Mouse (Mus musculus) CH12.LX (cell line): ENCODE data around the gene Cbr2. TPM values are rescaled to one million over a fixed set of nuclear protein-coding genes. Genes with fewer than 3 reads are reported as not detected.
A peak's percentile ranks its signal among the peaks of the same experiment; 100 is the strongest.

Experiments used
- DNase-seq: peaks from one replicate; pipeline ENCODE4 v3.0.0-alpha.2; 2013; ENCODE audit errors: extremely low read depth
- H3K27ac ChIP-seq: 2 replicates; pipeline ENCODE4 v1.5.1; 2012; ENCODE audit warnings: low read depth, mild to moderate bottlenecking, control low read depth, moderate library complexity; ENCODE audit not compliant: insufficient read depth
- H3K27me3 ChIP-seq: replicated peaks from 2 replicates; pipeline ENCODE3; 2012; ENCODE audit warnings: inconsistent platforms
- H3K36me3 ChIP-seq, 2 experiments: replicated peaks in 1 of 2; 2 replicates each; pipeline versions ENCODE3 to v1.6.1; 2012; ENCODE audit warnings: inconsistent platforms in 1 of 2, low read length in 1 of 2, mild to moderate bottlenecking in 1 of 2, mixed read lengths in 1 of 2, moderate library complexity in 1 of 2; ENCODE audit not compliant: control insufficient read depth in 1 of 2, insufficient read depth in 1 of 2
- H3K4me1 ChIP-seq, 2 experiments: 2 replicates each; pipeline ENCODE4 v1.6.1; 2012; ENCODE audit warnings: inconsistent platforms in 1 of 2, moderate library complexity in 1 of 2; ENCODE audit not compliant: insufficient read depth in 2 of 2, control insufficient read depth in 1 of 2
- H3K4me2 ChIP-seq: 2 replicates; pipeline ENCODE4 v1.6.1; 2012; ENCODE audit warnings: low read depth, mild to moderate bottlenecking, control low read depth; ENCODE audit not compliant: poor library complexity, insufficient read depth, severe bottlenecking
- H3K4me3 ChIP-seq, 3 experiments: fragments of 150-350 bp in 1 of 3; sonication (generic) in 1 of 3; replicated peaks in 1 of 3; 2 replicates each; pipeline versions ENCODE3 to v1.5.1; 2011 to 2012; ENCODE audit warnings: low read depth in 2 of 3, low read length in 2 of 3, mild to moderate bottlenecking in 2 of 3, moderate library complexity in 2 of 3, control low read depth in 1 of 3, improper control_type of control experiment in 1 of 3, inconsistent platforms in 1 of 3, mixed read lengths in 1 of 3; ENCODE audit not compliant: poor library complexity in 1 of 3
- H3K79me2 ChIP-seq: replicated peaks from 2 replicates; pipeline ENCODE4 v1.6.1; 2012; ENCODE audit warnings: mild to moderate bottlenecking, moderate library complexity; ENCODE audit not compliant: control insufficient read depth, poor library complexity, insufficient read depth, severe bottlenecking; ENCODE audit errors: extremely low read depth
- H3K9ac ChIP-seq: 2 replicates; pipeline ENCODE4 v1.6.1; 2012; ENCODE audit warnings: low read depth, mild to moderate bottlenecking, control low read depth, moderate library complexity; ENCODE audit not compliant: insufficient read depth
- H3K9me3 ChIP-seq: replicated peaks from 2 replicates; pipeline ENCODE3; 2012; ENCODE audit warnings: low read length, inconsistent platforms, mixed read lengths
- BHLHE40 ChIP-seq: IDR thresholded peaks from 2 replicates; pipeline ENCODE4 v1.6.1; 2011; ENCODE audit warnings: mild to moderate bottlenecking, low read depth, low read length, improper control_type of control experiment
- CHD2 ChIP-seq: IDR thresholded peaks from 2 replicates; pipeline ENCODE4 v1.6.1; 2011; ENCODE audit warnings: low read length, improper control_type of control experiment
- E2F4 ChIP-seq: IDR thresholded peaks from 2 replicates; pipeline ENCODE4 v1.6.1; 2011; ENCODE audit warnings: low read depth, low read length, improper control_type of control experiment; ENCODE audit not compliant: insufficient replicate concordance
- ELF1 ChIP-seq: IDR thresholded peaks from 2 replicates; pipeline ENCODE4 v1.6.1; 2014; ENCODE audit warnings: low read depth, mild to moderate bottlenecking, inconsistent platforms, low read length, improper control_type of control experiment
- EP300 ChIP-seq: IDR thresholded peaks from 2 replicates; pipeline ENCODE4 v1.6.1; 2011; ENCODE audit warnings: low read length, improper control_type of control experiment
- ETS1 ChIP-seq: conservative IDR thresholded peaks from 2 replicates; pipeline ENCODE4 v1.6.1; 2012; ENCODE audit warnings: low read depth, mild to moderate bottlenecking, inconsistent platforms, low read length, improper control_type of control experiment, moderate library complexity
- GABPA ChIP-seq: IDR thresholded peaks from 2 replicates; pipeline ENCODE4 v1.6.1; 2012; ENCODE audit warnings: low read depth, low read length, improper control_type of control experiment, inconsistent platforms; ENCODE audit not compliant: insufficient replicate concordance
- HCFC1 ChIP-seq: IDR thresholded peaks from 2 replicates; pipeline ENCODE4 v1.6.1; 2012; ENCODE audit warnings: low read depth, mild to moderate bottlenecking, inconsistent platforms, low read length, improper control_type of control experiment
- IRF4 ChIP-seq: IDR thresholded peaks from 2 replicates; pipeline ENCODE4 v1.6.1; 2014; ENCODE audit warnings: low read depth, mild to moderate bottlenecking, inconsistent platforms, low read length, improper control_type of control experiment
- JUN ChIP-seq: IDR thresholded peaks from 2 replicates; pipeline ENCODE4 v1.6.1; 2011; ENCODE audit warnings: low read depth, mild to moderate bottlenecking, low read length, improper control_type of control experiment, moderate library complexity; ENCODE audit not compliant: insufficient read depth
- KAT2A ChIP-seq: IDR thresholded peaks from 2 replicates; pipeline ENCODE4 v1.6.1; 2012; ENCODE audit warnings: low read length, improper control_type of control experiment, inconsistent platforms; ENCODE audit not compliant: insufficient replicate concordance
- MAFK ChIP-seq: IDR thresholded peaks from 2 replicates; pipeline ENCODE4 v1.6.1; 2011; ENCODE audit warnings: low read length, improper control_type of control experiment; ENCODE audit not compliant: insufficient replicate concordance
- MAX ChIP-seq: IDR thresholded peaks from 2 replicates; pipeline ENCODE4 v1.6.1; 2011; ENCODE audit warnings: low read length, improper control_type of control experiment
- MAZ ChIP-seq: IDR thresholded peaks from 2 replicates; pipeline ENCODE4 v1.6.1; 2012; ENCODE audit warnings: low read depth, mild to moderate bottlenecking, inconsistent platforms, low read length, improper control_type of control experiment, moderate library complexity
- MEF2A ChIP-seq: IDR thresholded peaks from 2 replicates; pipeline ENCODE4 v1.6.1; 2014; ENCODE audit warnings: low read depth, mild to moderate bottlenecking, inconsistent platforms, low read length, improper control_type of control experiment, borderline replicate concordance
- MXI1 ChIP-seq: IDR thresholded peaks from 2 replicates; pipeline ENCODE4 v1.6.1; 2011; ENCODE audit warnings: mild to moderate bottlenecking, low read depth, low read length, improper control_type of control experiment
- MYC ChIP-seq: IDR thresholded peaks from 2 replicates; pipeline ENCODE4 v1.6.1; 2011; ENCODE audit warnings: low read depth, mild to moderate bottlenecking, improper control_type of control experiment, low read length
- NELFE ChIP-seq: IDR thresholded peaks from 2 replicates; pipeline ENCODE4 v1.6.1; 2011; ENCODE audit warnings: low read depth, low read length, improper control_type of control experiment
- NRF1 ChIP-seq: IDR thresholded peaks from 2 replicates; pipeline ENCODE4 v1.6.1; 2014; ENCODE audit warnings: low read depth, mild to moderate bottlenecking, inconsistent platforms, low read length, improper control_type of control experiment, moderate library complexity
- POLR2A ChIP-seq: IDR thresholded peaks from 2 replicates; pipeline ENCODE4 v1.6.1; 2011; ENCODE audit warnings: low read depth, mild to moderate bottlenecking, improper control_type of control experiment, low read length
- SIN3A ChIP-seq: IDR thresholded peaks from 2 replicates; pipeline ENCODE4 v1.6.1; 2012; ENCODE audit warnings: low read length, improper control_type of control experiment, inconsistent platforms
- SMC3 ChIP-seq: IDR thresholded peaks from 2 replicates; pipeline ENCODE4 v1.6.1; 2011; ENCODE audit warnings: low read depth, low read length, improper control_type of control experiment
- TBP ChIP-seq: conservative IDR thresholded peaks from 2 replicates; pipeline ENCODE4 v1.6.1; 2011; ENCODE audit warnings: low read depth, low read length, improper control_type of control experiment
- TCF12 ChIP-seq: IDR thresholded peaks from 2 replicates; pipeline ENCODE4 v1.6.1; 2014; ENCODE audit warnings: low read depth, mild to moderate bottlenecking, inconsistent platforms, low read length, improper control_type of control experiment
- USF1 ChIP-seq: IDR thresholded peaks from 2 replicates; pipeline ENCODE4 v1.6.1; 2014; ENCODE audit warnings: low read depth, mild to moderate bottlenecking, inconsistent platforms, low read length, improper control_type of control experiment
- ZKSCAN1 ChIP-seq: IDR thresholded peaks from 2 replicates; pipeline ENCODE4 v1.6.1; 2012; ENCODE audit warnings: low read depth, inconsistent platforms, low read length, improper control_type of control experiment, borderline replicate concordance
- ZMIZ1 ChIP-seq: IDR thresholded peaks from 2 replicates; pipeline ENCODE4 v1.6.1; 2012; ENCODE audit warnings: low read depth, mild to moderate bottlenecking, inconsistent platforms, low read length, improper control_type of control experiment
- ZNF384 ChIP-seq: IDR thresholded peaks from 2 replicates; pipeline ENCODE4 v1.6.1; 2012; ENCODE audit warnings: low read depth, low read length, improper control_type of control experiment, inconsistent platforms
- dilution Hi-C: fragments of 300-500 bp; cut with MboI; formaldehyde crosslinking; loops from 2 replicates; pipeline ENCODE4 v1.14.3; 2020; ENCODE audit warnings: low sequenced_read_pairs; ENCODE audit not compliant: extremely low pct_unique_long_range_greater_than_20kb, extremely low pct_ligation_motif_present
- in situ Hi-C: fragments of 300-500 bp; cut with MboI; formaldehyde crosslinking; loops from 3 replicates; pipeline ENCODE4 v1.14.3; 2019; ENCODE audit warnings: low sequenced_read_pairs, low pct_ligation_motif_present, low pct_unique_long_range_greater_than_20kb, mixed read lengths
- polyA plus RNA-seq: library from polyadenylated mRNA; unstranded; fragments of >175 nt; gene quantifications from 2 replicates; pipeline ENCODE4 v1.2.1, GENCODE M21; 2012; ENCODE audit warnings: low read depth; ENCODE audit not compliant: insufficient read length
- total RNA-seq, 2 experiments: library from RNA; depleted of rRNA; stranded (reverse); fragments of 300-350 nt in 1 of 2; fragments of >200 nt in 1 of 2; gene quantifications; 2 replicates each; pipeline ENCODE4 v1.2.3; 2012 to 2014

Cbr2 gene
- total and polyA plus RNA-seq, 3 experiments = 0.21 TPM; not detected in 2

- no peak for DNase-seq
- H3K9ac ChIP-seq = peak overlapping the region; percentile 59
- no peaks in the 10 kb centered on the region for H3K79me2 ChIP-seq
- in situ Hi-C loops (no loop called here), dilution Hi-C loops (no loop called here)
- H3K4me2 ChIP-seq = peak overlapping the region; percentile 41
- peaks cover 55 to 80% of the 10 kb centered on the region in 2 experiments for H3K36me3 ChIP-seq
- peak overlapping the region; percentile 70 to 95 (median 80) for H3K4me3 ChIP-seq
- TF ChIP-seq HCFC1 (no peak), POLR2A (no peak), SMC3 (no peak)
- no peak overlapping the region for H3K27ac ChIP-seq
- peaks cover 12 to 29% of the 10 kb centered on the region in 2 experiments for H3K4me1 ChIP-seq
- no peaks in the 10 kb centered on the region for H3K9me3 ChIP-seq
- no peaks in the 10 kb centered on the region for H3K27me3 ChIP-seq
Measured at GRCm38 (mm10) chr11:120714546-120714945, 17.4 kb downstream of the Cbr2 start.

- H3K9ac ChIP-seq = peak within 1 kb of the TSS; percentile 71
- peak within 1 kb of the TSS; percentile 14; the same call in 1 of the 2 replicates for H3K27ac ChIP-seq
- TF ChIP-seq ZMIZ1 (peak; percentile 84), CHD2 (peak; percentile 96), MAZ (0 out of 2 replicates have a peak, but pooled peaks have one; percentile 46), TCF12 (peak; percentile 80), ZNF384 (no peak), MAX (peak; percentile 92), BHLHE40 (no peak), USF1 (peak; percentile 43; the same call in 1 of the 2 replicates), SIN3A (peak; percentile 97), KAT2A (peak; percentile 99), MYC (peak; percentile 74), MEF2A (peak; percentile 66; the same call in 1 of the 2 replicates), TBP (peak; percentile 77; the same call in 1 of the 2 replicates), NRF1 (peak; percentile 61), MAFK (no peak), POLR2A (peak; percentile 88), ZKSCAN1 (no peak), HCFC1 (peak; percentile 100), ETS1 (no peak), EP300 (no peak), E2F4 (peak; percentile 98), IRF4 (no peak; the same call in none of the 2 replicates), NELFE (peak; percentile 89), JUN (0 out of 2 replicates have a peak, but pooled peaks have one; percentile 3), MXI1 (peak; percentile 62; the same call in 1 of the 2 replicates), ELF1 (peak; percentile 100), GABPA (peak; percentile 88; the same call in 1 of the 2 replicates)
- peaks cover 52 to 80% of the 10 kb centered on the region in 2 experiments for H3K36me3 ChIP-seq
- dilution Hi-C loops = no loop called here
- peak within 1 kb of the TSS; percentile 70 to 95 (median 82) for H3K4me3 ChIP-seq
- in situ Hi-C loops = no loop called here
- H3K79me2 ChIP-seq = no peaks in the 10 kb centered on the region
- peak; percentile 100 for DNase-seq
- H3K4me2 ChIP-seq = peak within 1 kb of the TSS; percentile 88
- H3K4me1 ChIP-seq = peaks cover 12 to 29% of the 10 kb centered on the region in 2 experiments
- no peaks in the 10 kb centered on the region for H3K27me3 ChIP-seq
- no peaks in the 10 kb centered on the region for H3K9me3 ChIP-seq
Measured at GRCm38 (mm10) chr11:120713580-120714518, 18.1 kb downstream of the Cbr2 start, which contains the start of the genes Cenpx and Lrrc45. TSS of gene Cenpx (minus strand) at chr11:120713738. TSS of gene Lrrc45 (plus strand) at chr11:120713925.
